Mouse (Mus musculus) heart, adult 2 months (tissue): ENCODE results near the gene Cep295.

Experiments
- CTCF ChIP-seq: fragments of 200-600 bp; IDR thresholded peaks from 2 replicates; pipeline ENCODE4 v1.8.1; 2022; ENCODE audit warnings: antibody characterized with exemption, mild to moderate bottlenecking, moderate library complexity
- EP300 ChIP-seq: fragments of 200-500 bp; IDR thresholded peaks from 2 replicates; pipeline ENCODE4 v1.6.1; 2011; ENCODE audit warnings: low read depth, low read length, control low read depth; ENCODE audit not compliant: insufficient read depth
- POLR2A ChIP-seq: fragments of 200-500 bp; IDR thresholded peaks from 2 replicates; pipeline ENCODE4 v1.6.1; 2011; ENCODE audit warnings: mild to moderate bottlenecking, low read depth, low read length, control low read depth; ENCODE audit not compliant: insufficient read depth

DNA sequence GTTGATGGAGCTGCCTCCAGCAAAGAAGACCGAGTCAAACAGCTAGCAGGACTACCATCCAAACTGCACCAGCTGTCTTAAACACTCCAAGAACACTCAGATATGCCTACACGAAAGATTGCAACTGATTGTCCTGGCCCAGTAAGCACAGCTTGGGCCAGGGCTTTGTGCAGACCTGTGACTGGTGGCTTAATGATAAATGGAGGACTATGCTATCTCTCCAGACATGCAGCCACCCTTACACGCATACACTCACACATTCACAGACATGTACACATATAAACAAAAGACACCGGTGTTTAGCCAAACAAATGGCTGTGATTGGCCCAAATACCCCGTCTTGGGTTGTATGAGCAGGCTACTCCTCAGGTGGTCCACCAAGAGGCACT, 77.1 kb downstream of the Cep295 start:
- TF ChIP-seq CTCF: no peak
- TF ChIP-seq POLR2A: no peak
- no peak for TF ChIP-seq EP300
